Mouse (Mus musculus): ENCODE data around the gene Slc4a5.

DNA sequence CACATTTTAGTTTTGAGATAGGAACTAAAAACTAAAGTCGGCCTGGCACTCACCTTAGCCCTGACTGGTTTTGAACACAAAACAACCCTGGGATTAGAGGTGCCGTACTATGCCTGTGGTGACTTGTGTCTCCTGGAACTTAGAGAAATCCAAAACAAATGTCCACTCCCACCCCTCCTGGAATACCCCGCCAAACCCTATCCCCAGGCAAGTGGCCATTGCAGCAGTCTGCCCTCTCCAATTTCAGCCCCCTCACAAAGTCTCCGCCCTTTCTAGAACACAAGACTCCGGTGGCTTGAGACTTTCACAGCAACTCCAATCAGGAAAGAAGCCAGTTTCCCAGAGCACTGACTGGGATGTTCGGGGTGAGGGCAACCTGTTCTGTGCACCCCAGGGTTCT lies 129.2 kb downstream of the Slc4a5 start, which contains the start of gene Bola3:
- TF ChIP-seq E2F4 (IDR thresholded peaks at IDR 0.05; ENCODE audit: borderline replicate concordance, low read depth, low read length), result no peak
- TF ChIP-seq TAL1 (IDR thresholded peaks at IDR 0.05; ENCODE audit: low read length), result no peak
- TF ChIP-seq POLR2A (IDR thresholded peaks at IDR 0.05; ENCODE audit: control insufficient read depth in 1 of 2, insufficient read depth in 1 of 2, low read depth in 1 of 2, low read length in 2 of 2, poor library complexity in 1 of 2), result no peak
- TF ChIP-seq CTCF (IDR thresholded peaks at IDR 0.05 in 2 of 3, conservative IDR thresholded peaks at IDR 0.05 in 1 of 3; ENCODE audit: control insufficient read depth in 1 of 3, insufficient read depth in 1 of 3, low read depth in 2 of 3, low read length in 3 of 3, poor library complexity in 1 of 3, severe bottlenecking in 1 of 3), result no peak
- TF ChIP-seq EP300 (IDR thresholded peaks at IDR 0.05; ENCODE audit: low read depth in 1 of 2, low read length in 2 of 2), result no peak
- TF ChIP-seq TBP (IDR thresholded peaks at IDR 0.05; ENCODE audit: low read depth, low read length), result no peak
- no peak for TF ChIP-seq KAT2A (conservative IDR thresholded peaks at IDR 0.05; ENCODE audit: low read depth, low read length)
- no peak for TF ChIP-seq BHLHE40 (IDR thresholded peaks at IDR 0.05; ENCODE audit: borderline replicate concordance, low read depth, low read length)
- no peak for TF ChIP-seq CHD1 (IDR thresholded peaks at IDR 0.05; ENCODE audit: low read depth, low read length)
- TF ChIP-seq POLR2AphosphoS2 (IDR thresholded peaks at IDR 0.05; ENCODE audit: low read length), result no peak
